ENCODE assay signal across 24 mouse cellular contexts in genomic region chr2:27548664-27549369, GRCm38 (mm10). TPM values are rescaled to one million over a fixed set of nuclear protein-coding genes. Genes with fewer than 3 reads are reported as not detected.
A peak's percentile ranks its signal among the peaks of the same experiment; 100 is the strongest.
DNase-seq lines count a peak whose midpoint lies in the region; ATAC-seq and TF ChIP-seq lines count a peak whose summit lies in the region.
"Had no signal": no experiment of that assay in that cellular context is flagged by ENCODE, and none has a peak within 500 bp of the region (broad histone marks: within the 10 kb centered on the region; RNA-seq: fewer than 3 reads in every experiment).

No protein-coding gene starts in this region.

- H3K27me3 ChIP-seq in kidney, embryonic 15.5 days, result no peaks in the 10 kb centered on the region
- H3K27me3 ChIP-seq in intestine, embryonic 16.5 days (replicated peaks; ENCODE audit: control insufficient read depth, insufficient read depth, low read length), result no peaks in the 10 kb centered on the region
- H3K27me3 ChIP-seq in kidney, embryonic 16.5 days (ENCODE audit: insufficient read depth, low read length), result no peaks in the 10 kb centered on the region
- no peaks in the 10 kb centered on the region for H3K27me3 ChIP-seq in stomach, postnatal 0 days (ENCODE audit: control insufficient read depth, insufficient read depth, low read length)
- H3K27me3 ChIP-seq: forebrain, embryonic 12.5 days; lung, embryonic 15.5 days; neural tube, embryonic 12.5 days had no signal

- no peak for ATAC-seq in kidney, embryonic 15.5 days (replicated peaks; ENCODE audit: low FRiP score)
- ATAC-seq in intestine, embryonic 16.5 days, result peak; percentile 60
- 0 out of 2 replicates have a peak, but pooled peaks have one; percentile 46 for ATAC-seq in kidney, embryonic 16.5 days (ENCODE audit: low FRiP score, low TSS enrichment)
- ATAC-seq in stomach, postnatal 0 days (ENCODE audit: low FRiP score, low TSS enrichment), result peak; percentile 57; the same call in 1 of the 2 replicates
- no peak for ATAC-seq in activated CD4-positive, CD25-positive, alpha-beta regulatory T cell, adult 4 months
- ATAC-seq: forebrain, postnatal 0 days; hindbrain, embryonic 16.5 days had no signal

- peaks cover 5% of the 10 kb centered on the region; the same call in 1 of the 2 replicates for H3K4me1 ChIP-seq in kidney, embryonic 15.5 days
- H3K4me1 ChIP-seq in intestine, embryonic 16.5 days (ENCODE audit: control insufficient read depth, insufficient read depth, low read length), result peaks cover 7% of the 10 kb centered on the region
- peaks cover 4% of the 10 kb centered on the region; the same call in 1 of the 2 replicates for H3K4me1 ChIP-seq in kidney, embryonic 16.5 days (ENCODE audit: insufficient read depth, low read length)
- H3K4me1 ChIP-seq in stomach, postnatal 0 days (replicated peaks; ENCODE audit: control insufficient read depth, insufficient read depth), result no peaks in the 10 kb centered on the region
- H3K4me1 ChIP-seq: forebrain, embryonic 12.5 days; midbrain, embryonic 10.5 days; neural tube, embryonic 12.5 days had no signal

- H3K9me3 ChIP-seq in kidney, embryonic 15.5 days (replicated peaks), result no peaks in the 10 kb centered on the region
- no peaks in the 10 kb centered on the region for H3K9me3 ChIP-seq in intestine, embryonic 16.5 days (ENCODE audit: control insufficient read depth, low read length)
- peaks cover 9% of the 10 kb centered on the region; the same call in 1 of the 2 replicates for H3K9me3 ChIP-seq in kidney, embryonic 16.5 days (ENCODE audit: low read length)
- H3K9me3 ChIP-seq in stomach, postnatal 0 days (ENCODE audit: control insufficient read depth, low read length), result no peaks in the 10 kb centered on the region
- H3K9me3 ChIP-seq: forebrain, embryonic 12.5 days; lung, embryonic 15.5 days; midbrain, embryonic 10.5 days; neural tube, embryonic 12.5 days had no signal

- H3K36me3 ChIP-seq in kidney, embryonic 15.5 days, result no peaks in the 10 kb centered on the region
- H3K36me3 ChIP-seq in intestine, embryonic 16.5 days (ENCODE audit: control insufficient read depth, insufficient read depth, low read length), result no peaks in the 10 kb centered on the region
- no peaks in the 10 kb centered on the region for H3K36me3 ChIP-seq in kidney, embryonic 16.5 days (ENCODE audit: insufficient read depth, low read length)
- H3K36me3 ChIP-seq in stomach, postnatal 0 days (ENCODE audit: control insufficient read depth, insufficient read depth, low read length), result no peaks in the 10 kb centered on the region
- H3K36me3 ChIP-seq: forebrain, embryonic 12.5 days; lung, embryonic 15.5 days; midbrain, embryonic 10.5 days; neural tube, embryonic 12.5 days had no signal

- H3K27ac ChIP-seq in kidney, embryonic 15.5 days, result no peak overlapping the region
- H3K27ac ChIP-seq in intestine, embryonic 16.5 days (ENCODE audit: low read length), result no peak overlapping the region
- no peak overlapping the region for H3K27ac ChIP-seq in kidney, embryonic 16.5 days (ENCODE audit: low read length)
- H3K27ac ChIP-seq in stomach, postnatal 0 days (replicated peaks), result no peak overlapping the region
- H3K27ac ChIP-seq: forebrain, embryonic 12.5 days; lung, embryonic 15.5 days; midbrain, embryonic 10.5 days; neural tube, embryonic 12.5 days had no signal

- peak; percentile 83 for DNase-seq in kidney, adult 9 months
- no peak for DNase-seq in stomach, postnatal 0 days (ENCODE audit: low spot score)
- no peak for DNase-seq in urinary bladder, adult 2 months (ENCODE audit: low spot score)
- DNase-seq: adrenal gland, adult 2 months; adrenal gland, postnatal 36 days; B cell, adult 2 months; cerebellum, adult 18-20 months; cerebellum, postnatal 14 days; forebrain, postnatal 0 days; gastrocnemius, postnatal 10 days; heart, postnatal 14 days; layer of hippocampus, postnatal 36 days; left cerebral cortex, postnatal 4 days; right cerebral cortex, adult 18-20 months had no signal

- no peak for TF ChIP-seq EP300 in stomach, postnatal 0 days (optimal IDR thresholded peaks at IDR 0.05)

- H3K4me3 ChIP-seq in kidney, embryonic 15.5 days (replicated peaks), result no peak overlapping the region
- H3K4me3 ChIP-seq in intestine, embryonic 16.5 days (ENCODE audit: low read length), result no peak overlapping the region
- H3K4me3 ChIP-seq in kidney, embryonic 16.5 days (ENCODE audit: low read length), result no peak overlapping the region
- no peak overlapping the region for H3K4me3 ChIP-seq in stomach, postnatal 0 days (ENCODE audit: low read depth, low read length)
- H3K4me3 ChIP-seq: forebrain, embryonic 12.5 days; lung, embryonic 15.5 days; midbrain, embryonic 10.5 days; myocyte; neural tube, embryonic 12.5 days had no signal

- 77% methylated on average over 1 of the region's 1 CpGs for WGBS in kidney, embryonic 15.5 days
- whole genome bisulfite sequencing in intestine, embryonic 16.5 days, result 72% methylated on average over 1 of the region's 1 CpGs
- 86% methylated on average over 1 of the region's 1 CpGs for WGBS in kidney, embryonic 16.5 days
- 80% methylated on average over 1 of the region's 1 CpGs for WGBS in stomach, postnatal 0 days

- TF ChIP-seq CTCF in stomach, postnatal 0 days (IDR thresholded peaks at IDR 0.05; ENCODE audit: low read depth), result no peak

- H3K9ac ChIP-seq in kidney, embryonic 15.5 days, result no peak overlapping the region
- no peak overlapping the region for H3K9ac ChIP-seq in intestine, embryonic 16.5 days (ENCODE audit: low read depth, low read length)
- H3K9ac ChIP-seq in kidney, embryonic 16.5 days (replicated peaks; ENCODE audit: low read length), result no peak overlapping the region
- no peak overlapping the region for H3K9ac ChIP-seq in stomach, postnatal 0 days (ENCODE audit: low read length)
- H3K9ac ChIP-seq: forebrain, embryonic 12.5 days; forebrain, postnatal 0 days; lung, embryonic 15.5 days; neural tube, embryonic 12.5 days had no signal

- H3K4me2 ChIP-seq in kidney, embryonic 15.5 days, result no peak overlapping the region
- no peak overlapping the region for H3K4me2 ChIP-seq in intestine, embryonic 16.5 days (ENCODE audit: low read depth, low read length)
- H3K4me2 ChIP-seq in kidney, embryonic 16.5 days (replicated peaks; ENCODE audit: low read depth, low read length), result no peak overlapping the region
- no peak overlapping the region for H3K4me2 ChIP-seq in stomach, postnatal 0 days (replicated peaks; ENCODE audit: low read depth)
- H3K4me2 ChIP-seq: forebrain, embryonic 12.5 days; lung, embryonic 15.5 days; neural tube, embryonic 12.5 days had no signal

RNA-seq across cellular contexts. Expression of gene Wdr5, which starts 33.9 kb away (rescaled TPM):
- polyA plus RNA-seq in kidney, embryonic 15.5 days (2015; fragmentation: Nextera tagmentation; extraction: Ambion mirVana), result 63.2 and 65.9 TPM in 2 replicates
- 40.0 and 44.8 TPM in 2 replicates for polyA plus RNA-seq in intestine, embryonic 16.5 days (2015; fragmentation: Nextera tagmentation; extraction: Ambion mirVana)
- 67.3 and 70.5 TPM in 2 replicates for polyA plus RNA-seq in kidney, embryonic 16.5 days (2015; fragmentation: Nextera tagmentation; extraction: Ambion mirVana)
- polyA plus RNA-seq in stomach, postnatal 0 days (2015; fragmentation: Nextera tagmentation; extraction: Ambion mirVana), result 19.3 and 19.7 TPM in 2 replicates
- polyA plus RNA-seq in urinary bladder, adult 2 months (2012; rRNA removed), result 29.1 and 34.4 TPM in 2 replicates
- polyA plus RNA-seq in activated CD4-positive, CD25-positive, alpha-beta regulatory T cell, adult 4 months (2017; shearing (Covaris generic)), result 10 to 100 TPM in 1 of 2 experiments, 1 to 10 TPM in 1; 9.2 to 14.3 TPM

RNA-seq across cellular contexts. Expression of gene Brd3, which starts 41.4 kb away (rescaled TPM):
- 124 and 125 TPM in 2 replicates for polyA plus RNA-seq in kidney, embryonic 15.5 days (2015; fragmentation: Nextera tagmentation; extraction: Ambion mirVana)
- polyA plus RNA-seq in intestine, embryonic 16.5 days (2015; fragmentation: Nextera tagmentation; extraction: Ambion mirVana), result 82.5 and 85.9 TPM in 2 replicates
- 103 and 117 TPM in 2 replicates for polyA plus RNA-seq in kidney, embryonic 16.5 days (2015; fragmentation: Nextera tagmentation; extraction: Ambion mirVana)
- 41.0 and 48.3 TPM in 2 replicates for polyA plus RNA-seq in stomach, postnatal 0 days (2015; fragmentation: Nextera tagmentation; extraction: Ambion mirVana)
- 29.8 and 33.0 TPM in 2 replicates for polyA plus RNA-seq in urinary bladder, adult 2 months (2012; rRNA removed)
- 10 to 100 TPM; 27.7 to 43.4 TPM for polyA plus RNA-seq in activated CD4-positive, CD25-positive, alpha-beta regulatory T cell, adult 4 months (2017; shearing (Covaris generic))

Comparison
In these comparisons a context has a peak if more than half of its experiments do, and no peak if none do; other contexts are left out.
1. ATAC-seq: peak in intestine, embryonic 16.5 days (single experiment), kidney, embryonic 16.5 days (single experiment) and stomach, postnatal 0 days (single experiment); none in kidney, embryonic 15.5 days (single experiment) and activated CD4-positive, CD25-positive, alpha-beta regulatory T cell, adult 4 months (single experiment).